Mouse (Mus musculus) testis, adult 2 months (tissue): ENCODE measurements around the gene Gm10283.

Experiments used
- CTCF ChIP-seq: fragments of 200-500 bp; IDR thresholded peaks from 2 replicates; pipeline ENCODE4 v1.5.1; 2012; ENCODE audit warnings: low read depth, mild to moderate bottlenecking, inconsistent platforms, low read length, moderate library complexity; ENCODE audit not compliant: control insufficient read depth, insufficient read depth, insufficient replicate concordance
- POLR2A ChIP-seq: fragments of 200-500 bp; IDR thresholded peaks from 2 replicates; pipeline ENCODE4 v1.6.1; 2012; ENCODE audit warnings: low read depth, mild to moderate bottlenecking, inconsistent platforms, low read length, moderate library complexity; ENCODE audit not compliant: control insufficient read depth

DNA sequence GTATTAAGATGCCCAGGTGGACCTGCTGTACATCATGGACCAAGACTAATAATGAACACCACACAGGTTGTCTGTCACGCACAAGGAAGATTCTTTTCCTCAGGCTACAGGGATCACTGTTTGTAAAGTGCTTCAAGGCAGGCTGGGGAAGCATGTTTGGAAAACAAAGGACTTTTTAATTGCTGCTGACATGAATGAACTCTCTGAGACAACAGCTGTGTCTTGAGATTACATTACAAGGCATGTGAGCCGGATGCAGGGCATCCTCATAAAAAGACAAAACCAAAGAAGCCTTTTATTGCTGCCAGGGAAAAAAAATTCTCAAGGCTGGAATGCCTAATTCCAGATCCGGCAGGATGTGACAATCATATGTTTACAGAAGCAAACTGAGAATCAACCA, 64.4 kb downstream of the Gm10283 start:
- TF ChIP-seq POLR2A (no peak), CTCF (no peak)
